Mouse (Mus musculus) heart, embryonic 12.5 days (tissue): ENCODE results near the gene Ncoa5. TPM values are rescaled to one million over a fixed set of nuclear protein-coding genes. Genes with fewer than 3 reads are reported as not detected.

Experiments
- ATAC-seq: fragments of 200-750 bp; cut with Nextera tagmentation; 2 replicates; pipeline ENCODE4 v1.8.0; 2017; ENCODE audit warnings: moderate TSS enrichment, moderate library complexity; ENCODE audit not compliant: insufficient number of reproducible peaks, low FRiP score
- H3K27ac ChIP-seq: fragments of 300-500 bp; sonication (generic); 2 replicates; pipeline ENCODE4 v1.5.1; 2016; ENCODE audit warnings: mild to moderate bottlenecking, moderate library complexity; ENCODE audit not compliant: poor library complexity, severe bottlenecking
- H3K27me3 ChIP-seq: fragments of 300-500 bp; sonication (generic); replicated peaks from 2 replicates; pipeline ENCODE4 v1.6.1; 2016; ENCODE audit warnings: mild to moderate bottlenecking, moderate library complexity
- H3K36me3 ChIP-seq: fragments of 300-500 bp; sonication (generic); 2 replicates; pipeline ENCODE4 v1.6.1; 2016; ENCODE audit warnings: mild to moderate bottlenecking, moderate library complexity
- H3K4me1 ChIP-seq: fragments of 300-500 bp; sonication (generic); replicated peaks from 2 replicates; pipeline ENCODE4 v1.6.1; 2016; ENCODE audit warnings: mild to moderate bottlenecking
- H3K4me2 ChIP-seq: fragments of 300-500 bp; sonication (generic); 2 replicates; pipeline ENCODE4 v1.6.1; 2016; ENCODE audit warnings: mild to moderate bottlenecking, moderate library complexity
- H3K4me3 ChIP-seq: fragments of 300-500 bp; sonication (generic); 2 replicates; pipeline ENCODE4 v1.5.1; 2016; ENCODE audit warnings: mild to moderate bottlenecking
- H3K9ac ChIP-seq: fragments of 300-500 bp; sonication (generic); 2 replicates; pipeline ENCODE4 v1.6.1; 2016; ENCODE audit warnings: mild to moderate bottlenecking, moderate library complexity
- H3K9me3 ChIP-seq: fragments of 300-500 bp; sonication (generic); replicated peaks from 2 replicates; pipeline ENCODE4 v1.6.1; 2016; ENCODE audit warnings: mild to moderate bottlenecking, moderate library complexity
- WGBS: fragments of 180-500 bp; shearing (Covaris S2); methylation state at CpG from one replicate; pipeline ENCODE4 v1.1.7; 2016; 5-methylcytosine and 5-hydroxymethylcytosine counted together
- polyA plus RNA-seq: library from polyadenylated mRNA; unstranded; fragments of >200 nt; fragmentation: Nextera tagmentation; extraction: Ambion mirVana; gene quantifications from 2 replicates; pipeline ENCODE4 v1.2.1, GENCODE M21; 2016

Gene Ncoa5
- polyA plus RNA-seq, 1 experiment from 2014 or later = 50.6 TPM

- 3% methylated on average over 62 of the region's 65 CpGs for WGBS
- peak overlapping the region; percentile 37 for H3K4me3 ChIP-seq
Observed at GRCm38 (mm10) chr2:164967761-164968440, 66.8 kb downstream of the Ncoa5 start.

GRCm38 (mm10) chr2:164967193-164967592, 67.5 kb downstream of the Ncoa5 start:
- 14% methylated on average over 6 of the region's 6 CpGs for WGBS
- H3K9me3 ChIP-seq = no peaks in the 10 kb centered on the region
- H3K36me3 ChIP-seq = no peaks in the 10 kb centered on the region
- no peak overlapping the region for H3K4me3 ChIP-seq
- peaks cover 17% of the 10 kb centered on the region for H3K4me1 ChIP-seq
- H3K9ac ChIP-seq = no peak overlapping the region
- no peak overlapping the region for H3K4me2 ChIP-seq
- no peak overlapping the region for H3K27ac ChIP-seq
- H3K27me3 ChIP-seq = peaks cover 93% of the 10 kb centered on the region
- ATAC-seq = no peak

More at GRCm38 (mm10) chr2:164967761-164968440, 66.8 kb downstream of the Ncoa5 start:
- Histone ChIP-seq H3K9me3 (no peaks in the 10 kb centered on the region), H3K36me3 (no peaks in the 10 kb centered on the region), H3K4me1 (peaks cover 17% of the 10 kb centered on the region), H3K27me3 (peaks cover 99% of the 10 kb centered on the region), H3K9ac (no peak overlapping the region), H3K4me2 (peak overlapping the region; percentile 64), H3K27ac (no peak overlapping the region)
- ATAC-seq = 0 out of 2 replicates have a peak, but pooled peaks have one; percentile 22

DNA sequence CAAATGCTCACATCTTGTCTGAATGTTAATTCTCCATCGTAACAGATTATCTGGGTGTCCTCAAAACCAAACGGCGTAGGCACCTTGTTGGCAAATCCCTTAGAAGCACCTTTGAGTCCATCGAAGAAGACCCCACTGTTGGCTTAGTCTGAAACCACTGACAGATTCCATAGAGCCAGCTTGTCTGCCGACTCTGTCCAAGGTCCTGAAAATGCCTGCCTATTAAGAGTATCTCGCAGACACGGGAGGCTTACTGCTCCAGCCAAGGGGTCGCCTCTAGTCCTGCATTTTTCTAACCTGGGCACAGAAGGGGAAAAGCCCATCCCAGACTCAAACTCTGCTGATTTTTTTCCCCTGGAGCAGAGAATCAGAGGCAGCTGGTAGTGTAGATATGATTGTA, 68.3 kb downstream of the Ncoa5 start:
- Histone ChIP-seq H3K4me3 (no peak overlapping the region), H3K36me3 (no peaks in the 10 kb centered on the region), H3K4me2 (no peak overlapping the region), H3K27me3 (peaks cover 89% of the 10 kb centered on the region), H3K9me3 (no peaks in the 10 kb centered on the region), H3K27ac (no peak overlapping the region), H3K9ac (no peak overlapping the region), H3K4me1 (peaks cover 17% of the 10 kb centered on the region)
- ATAC-seq = no peak
- WGBS = 15% methylated on average over 8 of the region's 8 CpGs

GRCm38 (mm10) chr2:164964981-164965380, 69.7 kb downstream of the Ncoa5 start:
- 82% methylated on average over 1 of the region's 1 CpGs for WGBS

GRCm38 (mm10) chr2:164964242-164964894, 70.3 kb downstream of the Ncoa5 start:
- ATAC-seq = no peak
- Histone ChIP-seq H3K4me2 (no peak overlapping the region), H3K27ac (no peak overlapping the region), H3K9me3 (no peaks in the 10 kb centered on the region), H3K4me3 (no peak overlapping the region), H3K9ac (no peak overlapping the region), H3K4me1 (peaks cover 19% of the 10 kb centered on the region), H3K27me3 (peaks cover 73% of the 10 kb centered on the region), H3K36me3 (no peaks in the 10 kb centered on the region)
- WGBS = 54% methylated on average over 9 of the region's 9 CpGs

More at GRCm38 (mm10) chr2:164964981-164965380, 69.7 kb downstream of the Ncoa5 start:
- no peaks in the 10 kb centered on the region for H3K36me3 ChIP-seq
- no peak overlapping the region for H3K4me2 ChIP-seq
- no peak overlapping the region for H3K4me3 ChIP-seq
- H3K4me1 ChIP-seq = peaks cover 19% of the 10 kb centered on the region
- no peaks in the 10 kb centered on the region for H3K9me3 ChIP-seq
- no peak overlapping the region for H3K27ac ChIP-seq
- no peak for ATAC-seq
- peaks cover 79% of the 10 kb centered on the region for H3K27me3 ChIP-seq
- no peak overlapping the region for H3K9ac ChIP-seq

GRCm38 (mm10) chr2:164962183-164962580, 72.5 kb downstream of the Ncoa5 start:
- H3K9me3 ChIP-seq = peaks cover 3% of the 10 kb centered on the region; the same call in 1 of the 2 replicates
- H3K27ac ChIP-seq = no peak overlapping the region
- peaks cover 61% of the 10 kb centered on the region for H3K27me3 ChIP-seq
- no peak for ATAC-seq
- H3K4me2 ChIP-seq = no peak overlapping the region
- H3K36me3 ChIP-seq = no peaks in the 10 kb centered on the region
- no peak overlapping the region for H3K4me3 ChIP-seq
- 33% methylated on average over 7 of the region's 7 CpGs for WGBS
- H3K9ac ChIP-seq = no peak overlapping the region
- H3K4me1 ChIP-seq = peaks cover 11% of the 10 kb centered on the region

GRCm38 (mm10) chr2:164961506-164962182, 73.0 kb downstream of the Ncoa5 start:
- Histone ChIP-seq H3K9me3 (peaks cover 3% of the 10 kb centered on the region; the same call in 1 of the 2 replicates), H3K4me3 (no peak overlapping the region; the same call in 1 of the 2 replicates), H3K4me2 (peak overlapping the region; percentile 88), H3K9ac (peak overlapping the region; percentile 67; the same call in 1 of the 2 replicates), H3K27me3 (peaks cover 61% of the 10 kb centered on the region), H3K36me3 (no peaks in the 10 kb centered on the region), H3K27ac (no peak overlapping the region), H3K4me1 (peaks cover 11% of the 10 kb centered on the region)
- no peak for ATAC-seq
- WGBS = 10% methylated on average over 17 of the region's 17 CpGs

- 1% methylated on average over 48 of the region's 54 CpGs for WGBS
- Histone ChIP-seq H3K9ac (peak within 1 kb of the TSS; percentile 67), H3K4me1 (peaks cover 11% of the 10 kb centered on the region), H3K9me3 (peaks cover 4% of the 10 kb centered on the region; the same call in 1 of the 2 replicates), H3K36me3 (no peaks in the 10 kb centered on the region), H3K4me2 (peak within 1 kb of the TSS; percentile 88), H3K4me3 (peak within 1 kb of the TSS; percentile 73), H3K27ac (no peak within 1 kb of the TSS), H3K27me3 (peaks cover 61% of the 10 kb centered on the region)
- peak; percentile 83 for ATAC-seq
Observed at GRCm38 (mm10) chr2:164960716-164961441, 73.8 kb downstream of the Ncoa5 start, which contains the start of gene Slc12a5. Gene Slc12a5 (plus strand): TSS chr2:164960802.

- Histone ChIP-seq H3K4me3 (no peak overlapping the region), H3K27me3 (peaks cover 61% of the 10 kb centered on the region), H3K4me2 (no peak overlapping the region), H3K27ac (no peak overlapping the region), H3K9me3 (peaks cover 7% of the 10 kb centered on the region; the same call in 1 of the 2 replicates), H3K4me1 (peaks cover 11% of the 10 kb centered on the region), H3K9ac (no peak overlapping the region), H3K36me3 (no peaks in the 10 kb centered on the region)
- 56% methylated on average over 9 of the region's 9 CpGs for WGBS
- ATAC-seq = no peak
Observed at GRCm38 (mm10) chr2:164957548-164958315, 76.9 kb downstream of the Ncoa5 start.

GRCm38 (mm10) chr2:164956195-164956594, 78.5 kb downstream of the Ncoa5 start:
- ATAC-seq = no peak
- H3K36me3 ChIP-seq = no peaks in the 10 kb centered on the region
- no peak overlapping the region for H3K9ac ChIP-seq
- H3K27ac ChIP-seq = no peak overlapping the region
- peaks cover 9% of the 10 kb centered on the region for H3K4me1 ChIP-seq
- no peak overlapping the region for H3K4me2 ChIP-seq
- no peak overlapping the region for H3K4me3 ChIP-seq
- 59% methylated on average over 5 of the region's 5 CpGs for WGBS
- peaks cover 7% of the 10 kb centered on the region; the same call in 1 of the 2 replicates for H3K9me3 ChIP-seq
- H3K27me3 ChIP-seq = peaks cover 71% of the 10 kb centered on the region
